Mouse (Mus musculus): ENCODE results near the gene Dmrta2.
A peak's percentile ranks its signal among the peaks of the same experiment; 100 is the strongest.

Gene Dmrta2

DNA sequence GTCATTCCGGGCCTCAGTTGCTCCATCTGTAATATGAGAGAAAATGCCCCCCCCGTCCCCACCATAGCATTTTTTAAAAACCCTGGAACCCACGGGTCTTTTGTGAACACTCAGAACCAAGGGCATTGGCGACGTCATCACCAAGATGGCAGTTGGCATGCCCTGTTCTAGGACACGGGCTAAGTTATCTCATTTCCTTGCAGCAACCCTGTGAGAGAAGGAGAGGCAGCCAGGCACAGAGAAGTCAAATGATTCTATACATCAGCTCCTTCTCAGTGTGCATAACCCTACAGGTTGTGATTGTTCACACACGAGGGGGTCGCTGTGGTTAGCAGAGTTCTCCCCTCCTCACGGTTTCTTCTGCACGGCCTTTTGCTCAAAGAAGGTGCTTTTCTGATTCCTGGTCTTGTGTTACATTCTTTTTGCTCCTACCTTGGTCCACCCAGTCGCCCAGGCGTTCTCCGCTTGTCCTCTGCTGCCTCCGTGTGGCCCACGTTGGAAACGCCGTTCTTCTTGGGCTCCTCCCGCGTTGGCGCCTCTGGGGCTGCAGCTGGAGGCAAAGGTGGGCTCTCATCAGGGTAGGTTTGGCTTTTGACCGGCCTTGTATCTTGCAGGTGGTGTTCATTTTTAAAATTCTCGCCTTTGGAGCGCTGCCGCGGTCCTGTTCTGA, 44.2 kb downstream of the Dmrta2 start:
- DNase-seq, result peak; percentile 74 to 75

DNA sequence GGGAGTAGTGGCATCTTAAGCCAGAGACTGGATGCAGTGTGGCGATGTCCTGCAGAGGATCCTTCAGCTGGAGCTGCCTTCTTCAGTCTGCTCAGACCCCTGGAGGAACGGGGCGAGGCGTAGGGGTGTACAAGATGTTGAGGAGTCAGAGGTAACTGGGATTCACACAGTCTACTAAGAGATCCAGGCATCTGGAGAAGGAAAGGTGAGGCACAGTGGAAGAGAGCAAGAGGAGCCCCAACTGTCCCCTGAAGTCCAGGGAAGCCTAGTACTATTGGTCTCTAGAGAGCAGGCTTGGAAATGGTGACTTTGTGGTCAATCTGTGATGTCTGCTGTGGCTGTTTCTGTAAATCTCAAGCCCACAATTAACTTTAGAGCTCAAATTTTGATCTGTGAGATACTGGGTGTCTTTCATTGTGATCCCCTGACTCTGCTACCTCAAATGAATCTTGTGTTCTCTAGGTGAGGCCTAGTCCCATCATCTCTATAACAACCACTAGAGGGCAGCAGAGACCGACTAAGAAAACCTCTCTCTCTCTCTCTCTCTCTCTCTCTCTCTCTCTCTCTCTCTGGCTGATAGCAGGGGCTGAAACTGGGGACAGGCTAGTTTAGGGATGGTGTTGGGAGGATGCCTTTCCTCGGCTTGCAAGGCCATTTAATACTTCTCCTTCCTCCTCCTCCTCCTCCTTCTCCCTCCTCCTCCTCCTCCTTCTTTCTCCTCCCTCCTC, 50.8 kb downstream of the Dmrta2 start:
- DNase-seq, result peak in 1 of 2 experiments; percentile 32

- no peak for DNase-seq
These were observed 51.6 kb downstream of the Dmrta2 start for GRCm38 (mm10) chr4:110029446-110029845.
